Mouse (Mus musculus) midbrain, embryonic 14.5 days (tissue): ENCODE results near the gene Gja1. TPM values are rescaled to one million over a fixed set of nuclear protein-coding genes. Genes with fewer than 3 reads are reported as not detected.
"Not testable (repeated sequence)": the region's sequence is repeated elsewhere in the genome, so short reads cannot be mapped to it uniquely, and the experiment has no call there.

Source experiments
- ATAC-seq: fragments of 200-750 bp; cut with Nextera tagmentation; 2 replicates; pipeline ENCODE4 v1.8.0; 2017; ENCODE audit warnings: moderate number of reproducible peaks, moderate library complexity; ENCODE audit not compliant: low FRiP score, low TSS enrichment
- DNase-seq: peaks from one replicate; pipeline ENCODE4 v3.0.0-alpha.2; 2015
- H3K27ac ChIP-seq: fragments of 300-500 bp; sonication (generic); replicated peaks from 2 replicates; pipeline ENCODE4 v1.5.1; 2014; ENCODE audit warnings: mild to moderate bottlenecking, low read depth, low read length, moderate library complexity
- H3K27me3 ChIP-seq: fragments of 300-500 bp; sonication (generic); 2 replicates; pipeline ENCODE4 v1.6.1; 2014; ENCODE audit warnings: low read length, control low read depth, mixed read lengths; ENCODE audit not compliant: control insufficient read depth, insufficient read depth
- H3K36me3 ChIP-seq: fragments of 300-500 bp; sonication (generic); 2 replicates; pipeline ENCODE4 v1.6.1; 2014; ENCODE audit warnings: low read length, control low read depth; ENCODE audit not compliant: control insufficient read depth, insufficient read depth
- H3K4me1 ChIP-seq: fragments of 300-500 bp; sonication (generic); 2 replicates; pipeline ENCODE4 v1.6.1; 2014; ENCODE audit warnings: mild to moderate bottlenecking, antibody characterized with exemption, low read length, control low read depth; ENCODE audit not compliant: control insufficient read depth, insufficient read depth
- H3K4me2 ChIP-seq: fragments of 300-500 bp; sonication (generic); 2 replicates; pipeline ENCODE4 v1.6.1; 2014; ENCODE audit warnings: mild to moderate bottlenecking, low read length, moderate library complexity
- H3K4me3 ChIP-seq: fragments of 300-500 bp; sonication (generic); replicated peaks from 2 replicates; pipeline ENCODE4 v1.5.1; 2014; ENCODE audit warnings: low read depth, low read length
- H3K9ac ChIP-seq: fragments of 300-500 bp; sonication (generic); replicated peaks from 2 replicates; pipeline ENCODE4 v1.6.1; 2014; ENCODE audit warnings: mild to moderate bottlenecking, low read length, moderate library complexity
- H3K9me3 ChIP-seq: fragments of 300-500 bp; sonication (generic); 2 replicates; pipeline ENCODE4 v1.6.1; 2016; ENCODE audit warnings: low read length, control low read depth, mixed read lengths; ENCODE audit not compliant: control insufficient read depth
- WGBS: fragments of 180-500 bp; shearing (Covaris S2); extraction: QIAGEN DNeasy Blood & Tissue Kit; methylation state at CpG from one replicate; pipeline ENCODE4 v1.1.7; 2014; 5-methylcytosine and 5-hydroxymethylcytosine counted together
- polyA plus RNA-seq: library from polyadenylated mRNA; unstranded; fragments of >200 nt; fragmentation: Nextera tagmentation; extraction: Ambion mirVana; gene quantifications from 2 replicates; pipeline ENCODE4 v1.2.1, GENCODE M21; 2014

Gene Gja1
- polyA plus RNA-seq, 1 experiment from 2014 or later, result 90.0 TPM

DNA sequence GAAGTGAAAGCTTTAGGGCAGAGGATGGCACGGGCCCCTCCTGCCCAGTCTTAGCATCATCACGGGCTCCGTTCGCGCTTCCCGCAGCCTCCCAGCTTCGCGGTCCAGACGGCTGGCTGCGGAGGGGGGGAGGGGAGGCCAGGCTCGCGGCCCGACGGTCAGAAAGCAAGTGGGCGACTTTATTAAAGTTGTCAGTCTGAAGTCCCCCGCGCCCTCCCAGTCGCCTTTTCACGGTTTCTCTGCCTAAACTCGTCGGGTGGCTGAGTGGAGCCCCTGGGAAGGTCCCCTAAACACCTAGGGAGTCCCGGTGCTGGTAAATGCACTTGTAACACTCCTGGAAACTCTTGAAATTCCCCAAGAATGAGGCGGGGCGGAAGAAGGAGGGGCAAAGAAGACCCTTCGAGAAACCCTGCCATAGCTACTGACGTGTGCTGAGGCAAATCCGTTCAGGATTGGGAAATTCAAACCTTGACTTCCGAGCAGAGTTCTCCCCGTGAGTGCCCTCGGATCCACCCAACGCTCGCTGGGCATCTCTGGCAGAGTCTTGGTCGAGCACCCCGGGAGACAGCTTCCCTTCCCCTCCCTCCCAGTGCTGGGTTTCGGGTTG, 1.6 kb downstream of the Gja1 start:
- Histone ChIP-seq H3K36me3 (no peaks in the 10 kb centered on the region), H3K4me3 (peak overlapping the region; percentile 49), H3K4me1 (peaks cover 9% of the 10 kb centered on the region; the same call in 1 of the 2 replicates), H3K9ac (peak overlapping the region; percentile 55), H3K27ac (peak overlapping the region; percentile 45; the same call in 1 of the 2 replicates), H3K4me2 (peak overlapping the region; percentile 94), H3K9me3 (no peaks in the 10 kb centered on the region), H3K27me3 (peaks cover 14% of the 10 kb centered on the region)
- peak; percentile 73; the same call in 1 of the 2 replicates for ATAC-seq
- DNase-seq, result peak; percentile 69
- under 1% methylated on average over 35 of the region's 35 CpGs for WGBS

DNA sequence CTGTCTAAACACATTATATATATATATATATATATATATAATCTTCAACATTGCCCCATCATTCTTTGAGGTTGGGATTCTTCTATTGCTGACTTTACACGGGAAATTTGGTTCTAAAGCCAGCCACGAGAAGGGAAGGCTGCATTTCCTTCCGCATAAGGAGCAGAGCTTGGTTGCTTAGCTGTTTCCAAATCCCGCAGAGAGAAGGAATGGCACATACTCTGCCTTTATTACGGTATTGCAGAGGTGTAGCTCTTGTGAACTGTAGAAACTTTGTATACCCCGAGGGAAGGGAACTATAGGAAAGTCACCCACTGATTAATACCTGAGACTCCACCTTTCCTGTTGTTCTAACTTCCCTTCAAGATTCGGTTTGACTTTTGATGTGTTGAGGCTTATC, 2.6 kb downstream of the Gja1 start:
- Histone ChIP-seq H3K4me1 (0 out of 2 replicates have a peak, but pooled peaks cover 7% of the 10 kb centered on the region), H3K36me3 (no peaks in the 10 kb centered on the region), H3K27me3 (peaks cover 14% of the 10 kb centered on the region), H3K9me3 (no peaks in the 10 kb centered on the region), H3K4me2 (peak overlapping the region; percentile 94), H3K27ac (0 out of 2 replicates have a peak overlapping the region, but pooled peaks have one; percentile 45), H3K9ac (no peak overlapping the region), H3K4me3 (no peak overlapping the region)
- no peak for ATAC-seq
- 5% methylated on average over 7 of the region's 7 CpGs for WGBS
- peak; percentile 27 for DNase-seq

DNA sequence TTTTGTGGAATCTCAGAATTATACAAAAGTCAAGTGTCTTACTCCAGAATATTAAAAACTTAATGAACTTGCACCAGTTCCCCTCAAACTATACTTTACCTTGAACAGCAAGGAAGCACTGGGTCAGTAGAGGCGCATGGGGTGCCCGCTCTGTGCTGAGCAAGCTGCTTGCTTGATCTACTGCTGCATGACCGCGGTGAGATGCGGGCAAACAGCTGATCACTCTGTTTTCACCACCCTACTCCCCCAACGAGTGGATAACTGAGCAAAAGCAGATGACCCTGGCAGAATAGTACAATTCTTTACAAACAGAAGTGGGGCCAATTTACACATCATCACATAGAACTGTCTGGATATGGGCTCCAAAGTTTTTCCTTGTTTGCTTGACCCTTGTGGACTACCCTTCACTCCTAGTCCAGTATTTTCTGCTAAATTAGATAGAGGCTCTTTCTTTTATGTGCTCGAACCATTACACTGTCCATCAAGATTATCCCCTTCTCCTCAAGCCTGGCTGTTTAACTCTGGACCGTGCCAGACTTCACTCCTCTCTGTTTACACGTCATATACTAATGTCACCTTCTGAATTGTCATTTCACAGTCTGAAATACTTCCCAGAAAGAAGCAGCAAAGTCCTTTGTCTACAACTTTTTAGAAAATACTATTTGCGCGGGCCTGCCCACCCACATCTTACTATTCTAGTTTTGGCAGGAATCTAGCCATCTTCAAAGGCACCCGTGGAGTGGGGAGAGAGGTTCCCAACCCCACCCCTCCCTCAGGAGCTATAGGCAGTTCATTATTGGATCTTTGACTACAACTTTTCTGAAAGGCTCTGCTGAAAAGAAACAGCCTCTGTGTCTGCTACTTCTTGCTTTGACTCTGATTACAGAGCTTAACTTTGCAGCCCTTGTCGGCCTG, 8.3 kb downstream of the Gja1 start:
- H3K4me2 ChIP-seq, result no peak overlapping the region
- no peak overlapping the region for H3K4me3 ChIP-seq
- ATAC-seq (no peak), DNase-seq (no peak)
- 29% methylated on average over 13 of the region's 13 CpGs for WGBS
- 0 out of 2 replicates have a peak, but pooled peaks cover 5% of the 10 kb centered on the region for H3K36me3 ChIP-seq
- H3K9me3 ChIP-seq, result no peaks in the 10 kb centered on the region
- no peaks in the 10 kb centered on the region for H3K4me1 ChIP-seq
- no peak overlapping the region for H3K27ac ChIP-seq
- H3K9ac ChIP-seq, result no peak overlapping the region
- no peaks in the 10 kb centered on the region for H3K27me3 ChIP-seq

DNA sequence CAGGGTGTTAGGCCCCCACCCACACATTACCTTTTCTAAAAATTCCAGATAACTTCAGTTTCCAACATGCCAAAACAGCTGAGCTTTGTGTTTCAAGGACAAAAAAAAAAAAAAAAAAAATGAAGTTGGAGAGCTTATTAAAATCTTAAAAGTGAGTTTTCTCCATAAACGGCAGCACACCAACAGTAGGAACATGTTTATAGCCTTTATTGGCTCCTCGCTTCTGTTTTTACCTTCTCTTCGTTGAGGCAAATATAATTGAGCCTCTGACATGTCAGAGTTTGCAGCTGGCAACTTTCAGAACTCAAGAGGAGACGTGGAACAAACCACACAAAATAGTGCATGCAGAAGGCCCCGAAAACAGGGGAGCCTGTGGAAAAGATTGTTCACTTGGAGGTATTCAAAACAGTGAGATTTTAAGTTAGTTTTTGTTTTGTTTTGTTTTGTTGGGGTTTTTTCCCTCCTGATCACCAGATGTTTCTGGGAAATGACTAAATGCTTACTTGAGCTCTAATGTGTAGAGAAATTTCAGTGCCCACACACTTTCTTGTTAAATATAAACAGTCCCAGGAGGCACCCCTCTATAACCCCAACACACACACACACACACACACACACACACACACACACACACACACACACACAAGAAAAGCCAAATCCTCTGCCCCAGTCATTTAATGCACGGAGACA, 16.1 kb downstream of the Gja1 start:
- Histone ChIP-seq H3K36me3 (0 out of 2 replicates have a peak, but pooled peaks cover 4% of the 10 kb centered on the region), H3K27ac (no peak overlapping the region), H3K9me3 (no peaks in the 10 kb centered on the region), H3K4me3 (no peak overlapping the region), H3K27me3 (no peaks in the 10 kb centered on the region), H3K9ac (no peak overlapping the region), H3K4me2 (no peak overlapping the region), H3K4me1 (no peaks in the 10 kb centered on the region)
- no peak for ATAC-seq
- 84% methylated on average over 6 of the region's 6 CpGs for WGBS
- DNase-seq, result no peak

DNA sequence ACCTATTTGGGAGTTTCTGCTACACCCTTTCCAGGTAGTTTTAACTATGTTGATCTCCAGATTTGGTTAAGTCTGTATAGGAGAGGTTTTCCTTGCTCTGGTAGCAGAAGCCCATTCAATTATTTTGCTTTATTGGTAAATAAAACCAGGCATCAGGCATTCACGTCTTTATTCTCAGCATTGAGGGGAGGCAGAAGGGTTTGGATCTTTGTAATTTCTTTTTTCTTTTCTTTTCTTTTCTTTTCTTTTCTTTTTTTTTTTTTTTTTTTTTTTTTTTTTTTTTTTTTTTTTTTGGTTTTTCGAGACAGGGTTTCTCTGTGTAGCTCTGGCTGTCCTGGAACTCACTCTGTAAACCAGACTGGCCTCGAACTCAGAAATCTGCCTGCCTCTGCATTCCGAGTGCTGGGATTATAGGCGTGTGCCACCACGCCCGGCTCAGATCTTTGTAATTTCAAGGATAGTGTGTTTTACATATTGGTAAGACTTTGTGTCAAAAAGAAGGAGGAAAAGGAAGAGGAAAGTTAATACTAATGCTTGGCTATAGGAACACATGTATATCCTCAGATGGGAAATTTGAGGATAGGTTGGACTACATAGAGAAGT, 16.8 kb downstream of the Gja1 start:
- ATAC-seq, result not testable (repeated sequence)
- WGBS, result 90% methylated on average over 7 of the region's 7 CpGs

DNA sequence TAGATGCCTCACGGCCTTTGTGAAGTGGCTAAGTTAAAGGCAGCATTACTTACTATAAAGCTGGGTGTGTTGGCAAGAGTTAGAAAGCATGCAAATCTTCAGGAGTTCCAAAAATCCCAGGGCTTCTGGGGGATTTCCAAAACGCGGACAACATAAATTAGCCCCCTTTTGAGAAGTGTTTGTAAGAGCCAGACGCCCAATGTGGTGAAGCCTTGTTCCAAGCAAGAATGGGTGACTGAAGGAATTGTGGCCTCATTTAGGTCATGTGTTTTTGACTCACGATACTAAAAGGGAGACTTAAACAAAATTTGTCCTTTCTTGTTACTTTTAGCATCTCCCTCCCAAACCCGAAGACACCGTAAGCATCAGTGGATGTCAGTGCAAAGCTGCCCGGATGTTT, 20.7 kb downstream of the Gja1 start:
- no peak for ATAC-seq
- Histone ChIP-seq H3K27me3 (no peaks in the 10 kb centered on the region), H3K9ac (no peak overlapping the region), H3K9me3 (no peaks in the 10 kb centered on the region), H3K36me3 (no peaks in the 10 kb centered on the region), H3K27ac (no peak overlapping the region), H3K4me1 (no peaks in the 10 kb centered on the region), H3K4me2 (no peak overlapping the region), H3K4me3 (no peak overlapping the region)
- WGBS, result 86% methylated on average over 8 of the region's 8 CpGs
- no peak for DNase-seq

More for the DNA sequence above, 16.8 kb downstream of the Gja1 start:
- H3K9ac ChIP-seq, DNase-seq, H3K27ac ChIP-seq, H3K4me1 ChIP-seq, H3K9me3 ChIP-seq, H3K36me3 ChIP-seq, H3K27me3 ChIP-seq, H3K4me2 ChIP-seq, H3K4me3 ChIP-seq: not testable (repeated sequence)

DNA sequence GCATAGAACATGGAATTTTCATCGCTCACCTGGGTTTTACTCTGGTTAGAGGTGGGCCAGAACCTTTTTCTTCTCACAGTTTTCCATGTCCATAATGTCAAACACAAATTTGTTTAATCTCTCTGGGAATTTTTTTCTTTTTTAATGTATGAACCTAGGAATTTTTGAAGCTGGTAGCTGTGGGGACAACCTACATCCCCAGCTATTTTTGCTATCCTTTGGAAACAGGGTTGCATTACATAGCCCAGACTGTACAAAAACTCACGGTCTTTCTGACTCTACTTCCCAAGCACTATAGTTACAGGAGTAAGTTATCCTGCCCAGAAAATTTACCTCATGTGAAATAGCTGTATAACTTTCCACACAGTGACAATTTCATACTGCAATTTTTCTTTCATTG, 21.2 kb downstream of the Gja1 start:
- no peaks in the 10 kb centered on the region for H3K36me3 ChIP-seq
- 94% methylated on average over 2 of the region's 2 CpGs for WGBS
- no peak overlapping the region for H3K4me2 ChIP-seq
- H3K9ac ChIP-seq, result no peak overlapping the region
- H3K27me3 ChIP-seq, result no peaks in the 10 kb centered on the region
- DNase-seq (no peak), ATAC-seq (no peak)
- no peaks in the 10 kb centered on the region for H3K9me3 ChIP-seq
- no peak overlapping the region for H3K27ac ChIP-seq
- H3K4me3 ChIP-seq, result no peak overlapping the region
- no peaks in the 10 kb centered on the region for H3K4me1 ChIP-seq

DNA sequence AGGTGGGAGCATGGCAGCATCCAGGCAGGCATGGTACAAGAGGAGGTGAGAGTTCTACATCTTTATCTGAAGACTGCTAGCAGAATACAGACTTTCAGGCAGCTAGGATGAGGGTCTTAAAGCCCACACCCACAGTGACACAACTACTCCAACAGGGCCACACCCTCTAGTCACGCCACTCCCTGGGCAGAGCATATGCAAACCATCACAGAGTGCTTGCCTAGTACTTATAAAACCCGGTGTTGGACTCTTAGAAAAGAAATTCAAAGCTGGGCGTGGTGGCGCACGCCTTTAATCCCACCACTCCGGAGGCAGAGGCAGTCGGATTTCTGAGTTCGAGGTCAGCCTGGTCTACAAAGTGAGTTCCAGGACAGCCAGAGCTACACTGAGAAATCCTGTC, 24.3 kb downstream of the Gja1 start:
- WGBS, result 93% methylated on average over 8 of the region's 8 CpGs
- not testable (repeated sequence) for H3K4me3 ChIP-seq, H3K9me3 ChIP-seq, H3K27me3 ChIP-seq, H3K27ac ChIP-seq, DNase-seq, H3K36me3 ChIP-seq, ATAC-seq, H3K4me1 ChIP-seq, H3K4me2 ChIP-seq, H3K9ac ChIP-seq
